Mouse (Mus musculus): Measurements from ENCODE around the gene Gm11627. TPM values are rescaled to one million over a fixed set of nuclear protein-coding genes. Genes with fewer than 3 reads are reported as not detected.

Gm11627 gene
- 0.59 and 0.68 TPM in 2 replicates for polyA plus RNA-seq (2012; rRNA removed)

- Histone ChIP-seq H3K36me3 (ENCODE audit: control insufficient read depth, insufficient read depth, low read length) (no peaks in the 10 kb centered on the region), H3K4me3 (ENCODE audit: insufficient read depth, low read depth, low read length) (peak within 1 kb of the TSS; percentile 38), H3K27ac (ENCODE audit: insufficient read depth, low read depth, low read length) (no peak within 1 kb of the TSS), H3K4me1 (ENCODE audit: control insufficient read depth, insufficient read depth, low read length) (0 out of 2 replicates have a peak, but pooled peaks cover 3% of the 10 kb centered on the region), H3K27me3 (replicated peaks; ENCODE audit: control insufficient read depth, insufficient read depth, low read length) (no peaks in the 10 kb centered on the region)
- DNase-seq: peak; percentile 2
- 25% methylated on average over 23 of the region's 23 CpGs for WGBS
- TF ChIP-seq POLR2A (IDR thresholded peaks at IDR 0.05; ENCODE audit: low read depth, low read length) (no peak), CTCF (conservative IDR thresholded peaks at IDR 0.05; ENCODE audit: insufficient read depth, insufficient read length, low read depth, low read length) (no peak)
These were observed at the start of gene Gm11627 for GRCm38 (mm10) chr11:102579165-102580033. Gm11627 (minus strand) TSS chr11:102579461.

GRCm38 (mm10) chr11:102628529-102628928 is 49.3 kb upstream of the Gm11627 start:
- Histone ChIP-seq H3K27me3 (replicated peaks; ENCODE audit: control insufficient read depth, insufficient read depth, low read length) (no peaks in the 10 kb centered on the region), H3K27ac (ENCODE audit: insufficient read depth, low read depth, low read length) (no peak overlapping the region), H3K36me3 (ENCODE audit: control insufficient read depth, insufficient read depth, low read length) (no peaks in the 10 kb centered on the region), H3K4me1 (ENCODE audit: control insufficient read depth, insufficient read depth, low read length) (no peaks in the 10 kb centered on the region), H3K4me3 (ENCODE audit: insufficient read depth, low read depth, low read length) (no peak overlapping the region)
- DNase-seq: no peak
- TF ChIP-seq POLR2A (IDR thresholded peaks at IDR 0.05; ENCODE audit: low read depth, low read length) (no peak), CTCF (conservative IDR thresholded peaks at IDR 0.05; ENCODE audit: insufficient read depth, insufficient read length, low read depth, low read length) (no peak)
- 49% methylated on average over 9 of the region's 9 CpGs for WGBS

- WGBS: 86% methylated on average over 9 of the region's 9 CpGs
- Histone ChIP-seq H3K4me3 (ENCODE audit: insufficient read depth, low read depth, low read length) (no peak overlapping the region), H3K36me3 (ENCODE audit: control insufficient read depth, insufficient read depth, low read length) (no peaks in the 10 kb centered on the region), H3K27me3 (replicated peaks; ENCODE audit: control insufficient read depth, insufficient read depth, low read length) (no peaks in the 10 kb centered on the region), H3K4me1 (ENCODE audit: control insufficient read depth, insufficient read depth, low read length) (no peaks in the 10 kb centered on the region), H3K27ac (ENCODE audit: insufficient read depth, low read depth, low read length) (no peak overlapping the region)
- no peak for TF ChIP-seq POLR2A (IDR thresholded peaks at IDR 0.05; ENCODE audit: low read depth, low read length)
- TF ChIP-seq CTCF (conservative IDR thresholded peaks at IDR 0.05; ENCODE audit: insufficient read depth, insufficient read length, low read depth, low read length): no peak
- no peak for DNase-seq
These were observed 48.1 kb upstream of the Gm11627 start for GRCm38 (mm10) chr11:102627171-102627931.

- TF ChIP-seq POLR2A (IDR thresholded peaks at IDR 0.05; ENCODE audit: low read depth, low read length): no peak
- no peak for TF ChIP-seq CTCF (conservative IDR thresholded peaks at IDR 0.05; ENCODE audit: insufficient read depth, insufficient read length, low read depth, low read length)
- 37% methylated on average over 14 of the region's 14 CpGs for WGBS
- DNase-seq: no peak
- no peak overlapping the region for H3K4me3 ChIP-seq (ENCODE audit: insufficient read depth, low read depth, low read length)
- H3K27ac ChIP-seq (ENCODE audit: insufficient read depth, low read depth, low read length): no peak overlapping the region
- no peaks in the 10 kb centered on the region for H3K4me1 ChIP-seq (ENCODE audit: control insufficient read depth, insufficient read depth, low read length)
- H3K27me3 ChIP-seq (replicated peaks; ENCODE audit: control insufficient read depth, insufficient read depth, low read length): no peaks in the 10 kb centered on the region
- H3K36me3 ChIP-seq (ENCODE audit: control insufficient read depth, insufficient read depth, low read length): no peaks in the 10 kb centered on the region
These were observed 45.7 kb upstream of the Gm11627 start for GRCm38 (mm10) chr11:102624888-102625407.

GRCm38 (mm10) chr11:102623876-102624789 is 44.9 kb upstream of the Gm11627 start:
- Histone ChIP-seq H3K27me3 (replicated peaks; ENCODE audit: control insufficient read depth, insufficient read depth, low read length) (no peaks in the 10 kb centered on the region), H3K4me1 (ENCODE audit: control insufficient read depth, insufficient read depth, low read length) (no peaks in the 10 kb centered on the region), H3K36me3 (ENCODE audit: control insufficient read depth, insufficient read depth, low read length) (no peaks in the 10 kb centered on the region), H3K4me3 (ENCODE audit: insufficient read depth, low read depth, low read length) (no peak overlapping the region), H3K27ac (ENCODE audit: insufficient read depth, low read depth, low read length) (peak overlapping the region; percentile 16; the same call in 1 of the 2 replicates)
- WGBS: 19% methylated on average over 17 of the region's 17 CpGs
- no peak for TF ChIP-seq POLR2A (IDR thresholded peaks at IDR 0.05; ENCODE audit: low read depth, low read length)
- no peak for TF ChIP-seq CTCF (conservative IDR thresholded peaks at IDR 0.05; ENCODE audit: insufficient read depth, insufficient read length, low read depth, low read length)
- DNase-seq: peak; percentile 44

GRCm38 (mm10) chr11:102619449-102619848 is 40.2 kb upstream of the Gm11627 start:
- WGBS: 63% methylated on average over 2 of the region's 2 CpGs
- Histone ChIP-seq H3K27ac (ENCODE audit: insufficient read depth, low read depth, low read length) (no peak overlapping the region), H3K4me3 (ENCODE audit: insufficient read depth, low read depth, low read length) (no peak overlapping the region), H3K36me3 (ENCODE audit: control insufficient read depth, insufficient read depth, low read length) (no peaks in the 10 kb centered on the region), H3K4me1 (ENCODE audit: control insufficient read depth, insufficient read depth, low read length) (no peaks in the 10 kb centered on the region), H3K27me3 (replicated peaks; ENCODE audit: control insufficient read depth, insufficient read depth, low read length) (no peaks in the 10 kb centered on the region)
- TF ChIP-seq POLR2A (IDR thresholded peaks at IDR 0.05; ENCODE audit: low read depth, low read length): no peak
- DNase-seq: no peak

Data from kidney, adult 2 months (tissue).